Mouse (Mus musculus) C2C12 (cell line): ENCODE results near the gene Arrdc2. TPM values are rescaled to one million over a fixed set of nuclear protein-coding genes. Genes with fewer than 3 reads are reported as not detected.

Experiments
- H3K27me3 ChIP-seq: one replicate; pipeline ENCODE4 v1.6.1; 2011; ENCODE audit not compliant: control insufficient read depth, insufficient read depth, insufficient read length
- H3K36me3 ChIP-seq: one replicate; pipeline ENCODE4 v1.6.1; 2011; ENCODE audit not compliant: control insufficient read depth, insufficient read depth
- H3K4me3 ChIP-seq: one replicate; pipeline ENCODE4 v1.5.1; 2011; ENCODE audit warnings: mild to moderate bottlenecking, control low read depth; ENCODE audit not compliant: poor library complexity, insufficient read depth, severe bottlenecking
- H3K79me2 ChIP-seq: one replicate; pipeline ENCODE4 v1.6.1; 2011; ENCODE audit not compliant: control insufficient read depth, insufficient read depth
- H3K79me3 ChIP-seq: one replicate; pipeline ENCODE4 v1.6.1; 2011; ENCODE audit warnings: low read depth, control low read depth
- H3ac ChIP-seq: one replicate; pipeline ENCODE3; 2011; ENCODE audit warnings: low read depth; ENCODE audit not compliant: control insufficient read depth, insufficient read length
- CEBPB ChIP-seq: IDR thresholded peaks from one replicate; pipeline ENCODE4 v1.6.1; 2011; ENCODE audit warnings: low read depth, mild to moderate bottlenecking, control low read depth, moderate library complexity
- CTCF ChIP-seq: IDR thresholded peaks from one replicate; pipeline ENCODE4 v1.5.1; 2011; ENCODE audit not compliant: control insufficient read depth, insufficient read depth, insufficient read length
- FOSL1 ChIP-seq: IDR thresholded peaks from one replicate; pipeline ENCODE4 v1.8.0; 2011; ENCODE audit warnings: mild to moderate bottlenecking, low read length; ENCODE audit not compliant: poor library complexity, insufficient read depth, severe bottlenecking
- MAX ChIP-seq: IDR thresholded peaks from one replicate; pipeline ENCODE4 v1.6.1; 2011; ENCODE audit warnings: mild to moderate bottlenecking, control low read depth
- MYOD1 ChIP-seq: IDR thresholded peaks from one replicate; pipeline ENCODE4 v1.6.1; 2011; ENCODE audit warnings: low read depth; ENCODE audit not compliant: control insufficient read depth, insufficient read length
- MYOG ChIP-seq: IDR thresholded peaks from one replicate; pipeline ENCODE4 v1.6.1; 2011; ENCODE audit not compliant: control insufficient read depth, insufficient read length; ENCODE audit errors: extremely low read depth
- USF1 ChIP-seq: IDR thresholded peaks from one replicate; pipeline ENCODE4 v1.6.1; 2011; ENCODE audit warnings: low read depth, mild to moderate bottlenecking, control low read depth, moderate library complexity
- polyA plus RNA-seq: library from polyadenylated mRNA; unstranded; fragments of >200 nt; fragmentation: generic; extraction: Trizol; gene quantifications from one replicate; pipeline ENCODE4 v1.2.1, GENCODE M21; 2012; ENCODE audit warnings: missing spikeins

Arrdc2 gene
- polyA plus RNA-seq, 1 experiment, result 4.4 TPM

DNA sequence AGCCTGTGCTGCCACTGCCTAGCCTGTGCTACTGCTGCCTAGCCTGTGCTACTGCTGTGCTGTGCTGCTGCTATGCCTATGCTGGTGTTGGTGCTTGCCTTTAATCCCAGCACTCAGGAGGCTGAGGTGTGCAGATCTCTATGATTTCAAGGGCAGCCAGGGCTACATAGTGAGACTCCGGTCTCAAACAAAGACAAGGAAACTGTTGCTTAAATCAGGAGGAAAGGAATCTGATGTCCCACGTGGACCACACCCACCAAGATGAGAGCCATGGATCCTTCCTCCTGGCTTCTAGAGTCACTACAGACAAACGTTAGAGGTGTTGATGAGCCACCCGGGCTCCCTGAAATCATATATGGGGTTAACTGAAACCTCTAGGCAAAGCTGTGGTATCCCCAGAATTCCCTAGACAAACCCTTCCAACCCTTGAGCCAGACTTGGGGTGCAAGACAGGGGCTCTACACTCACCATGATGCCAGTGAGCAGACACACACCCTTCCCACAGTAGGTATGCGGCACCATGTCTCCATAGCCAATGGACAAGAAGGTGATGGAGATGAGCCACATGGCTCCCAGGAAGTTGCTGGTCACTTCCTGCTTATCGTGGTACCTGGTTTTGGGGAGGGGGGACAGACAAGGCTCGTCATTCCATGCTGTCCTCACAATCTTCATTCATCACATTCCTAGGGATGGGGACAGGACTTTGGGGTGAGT is 10.8 kb upstream of the Arrdc2 start:
- Histone ChIP-seq H3K27me3 (no peaks in the 10 kb centered on the region), H3K4me3 (no peak overlapping the region), H3K36me3 (no peaks in the 10 kb centered on the region), H3ac (no peak overlapping the region), H3K79me3 (no peaks in the 10 kb centered on the region), H3K79me2 (no peaks in the 10 kb centered on the region)
- no peak for TF ChIP-seq CEBPB
- no peak for TF ChIP-seq MYOD1
- TF ChIP-seq USF1, result no peak
- TF ChIP-seq FOSL1, result no peak
- TF ChIP-seq MYOG, result no peak
- no peak for TF ChIP-seq CTCF
- no peak for TF ChIP-seq MAX

DNA sequence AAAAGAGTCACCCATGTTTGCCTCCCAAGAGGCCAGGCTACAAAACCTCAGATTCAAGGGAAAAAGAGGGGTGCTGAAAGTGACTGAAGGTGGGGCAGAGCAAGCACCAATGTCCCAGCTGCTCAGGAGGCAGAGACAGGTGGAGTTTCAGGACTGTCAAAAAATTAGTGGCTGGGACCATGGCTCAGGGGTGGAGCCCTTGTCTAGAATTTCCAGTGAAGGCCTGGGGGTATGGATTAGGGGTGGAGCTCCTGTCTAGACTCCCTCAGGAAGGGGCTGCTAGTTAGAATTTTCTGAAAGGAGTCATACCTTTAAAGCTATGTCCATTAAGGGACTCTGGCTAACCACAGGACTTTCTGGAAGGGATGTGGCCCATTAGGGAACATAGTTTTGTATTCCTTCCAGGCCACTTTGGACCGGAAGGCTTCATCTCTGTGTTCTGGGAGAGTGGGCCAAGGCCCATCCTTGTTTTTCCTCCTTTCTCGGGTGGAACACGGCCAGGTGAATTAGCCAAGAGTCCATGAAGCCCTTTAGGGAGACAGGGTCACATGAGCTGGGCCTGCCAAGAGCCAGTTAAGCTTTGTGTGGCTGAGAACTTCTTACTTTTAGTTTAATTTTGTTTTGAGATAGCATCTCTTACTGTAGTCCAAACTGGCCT is 9.9 kb upstream of the Arrdc2 start:
- no peaks in the 10 kb centered on the region for H3K36me3 ChIP-seq
- no peak for TF ChIP-seq MAX
- no peak for TF ChIP-seq FOSL1
- no peak for TF ChIP-seq MYOG
- no peak for TF ChIP-seq MYOD1
- no peaks in the 10 kb centered on the region for H3K79me2 ChIP-seq
- no peaks in the 10 kb centered on the region for H3K79me3 ChIP-seq
- no peaks in the 10 kb centered on the region for H3K27me3 ChIP-seq
- no peak overlapping the region for H3ac ChIP-seq
- H3K4me3 ChIP-seq, result no peak overlapping the region

DNA sequence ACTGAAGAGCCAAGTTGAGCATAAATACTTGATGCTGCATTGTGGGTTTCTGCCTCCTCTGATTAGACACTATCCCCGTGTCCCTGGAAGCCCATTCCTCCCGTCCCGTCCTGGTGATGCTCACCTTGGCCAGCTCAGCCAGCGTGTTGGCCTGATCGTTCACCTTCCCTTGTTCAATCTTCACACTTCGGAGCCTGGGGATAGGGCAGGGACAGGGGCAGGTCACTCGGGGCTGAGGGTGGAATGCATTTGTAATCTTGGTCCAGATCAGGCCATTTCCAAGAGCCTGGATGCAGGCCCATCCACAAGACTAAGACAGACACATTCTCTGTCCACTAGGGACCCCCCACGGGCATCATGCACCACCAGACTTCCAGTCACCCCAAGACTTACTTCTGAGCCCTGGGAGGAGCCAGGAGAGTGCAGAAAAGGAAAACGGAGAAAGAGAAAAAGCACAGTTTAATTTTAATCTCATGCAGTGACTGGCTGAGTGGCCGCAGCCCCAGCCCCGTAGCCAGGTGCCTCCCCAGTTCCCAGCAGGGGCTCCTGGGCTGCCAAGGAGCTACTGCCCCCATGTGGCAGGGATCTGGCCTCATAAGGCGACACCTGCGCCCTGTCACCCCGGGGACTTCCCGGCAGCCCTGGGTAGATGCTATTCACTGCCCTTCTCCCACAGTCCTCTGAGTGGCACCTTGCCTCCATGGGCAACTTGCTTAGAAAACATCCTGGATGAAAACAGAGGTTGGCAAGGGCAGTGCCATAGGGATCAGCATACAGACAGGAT is 7.0 kb upstream of the Arrdc2 start:
- Histone ChIP-seq H3K27me3 (peaks cover 6% of the 10 kb centered on the region), H3K4me3 (no peak overlapping the region), H3ac (no peak overlapping the region), H3K36me3 (no peaks in the 10 kb centered on the region), H3K79me2 (no peaks in the 10 kb centered on the region), H3K79me3 (no peaks in the 10 kb centered on the region)
- TF ChIP-seq FOSL1 (no peak), CTCF (peak; percentile 8), MAX (no peak)

DNA sequence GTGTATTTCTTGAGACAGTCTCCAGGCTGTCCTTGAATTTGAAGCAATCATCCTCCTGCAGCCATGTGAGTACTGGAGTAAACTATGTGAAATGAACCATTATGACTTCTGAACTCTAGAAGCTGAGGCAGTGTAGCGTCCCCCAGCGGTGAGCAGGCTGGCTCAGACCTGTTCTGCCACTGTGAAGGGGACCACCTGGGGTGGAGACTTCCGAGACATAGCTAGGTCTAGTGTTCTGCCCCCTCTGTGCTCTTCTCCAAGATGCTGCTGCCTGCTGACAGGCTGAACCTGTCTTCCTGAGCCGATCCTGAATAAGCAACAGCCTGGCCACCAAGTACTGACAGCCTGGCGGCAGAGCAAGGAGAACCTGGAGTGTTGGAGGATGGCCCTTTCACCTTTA is 5.6 kb upstream of the Arrdc2 start:
- Histone ChIP-seq H3K27me3 (peaks cover 6% of the 10 kb centered on the region), H3K36me3 (no peaks in the 10 kb centered on the region), H3K79me3 (no peaks in the 10 kb centered on the region), H3ac (no peak overlapping the region), H3K79me2 (no peaks in the 10 kb centered on the region), H3K4me3 (no peak overlapping the region)
- TF ChIP-seq CTCF (no peak), CEBPB (no peak), MYOG (no peak), MAX (no peak)

DNA sequence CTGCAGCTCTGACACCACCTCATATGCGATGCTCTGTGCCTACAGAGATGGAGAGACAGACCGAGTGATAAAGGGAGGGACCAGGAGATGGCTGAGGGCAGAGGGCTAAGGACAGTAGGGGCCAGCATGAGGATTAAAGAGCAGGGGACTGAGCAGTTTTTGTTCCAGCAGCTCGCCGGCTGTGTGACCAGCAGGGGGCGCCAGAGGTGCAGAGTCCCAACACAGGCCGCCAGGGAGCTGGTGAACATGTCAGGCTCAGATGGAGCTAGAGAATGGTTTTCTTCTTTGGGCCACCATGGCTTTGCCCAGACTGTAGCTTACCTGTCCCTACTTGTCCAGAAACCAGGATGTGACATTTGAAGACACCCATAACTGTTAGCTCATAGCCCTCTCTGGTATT is 5.0 kb upstream of the Arrdc2 start:
- no peak overlapping the region for H3K4me3 ChIP-seq
- no peaks in the 10 kb centered on the region for H3K36me3 ChIP-seq
- no peaks in the 10 kb centered on the region for H3K79me2 ChIP-seq
- peaks cover 6% of the 10 kb centered on the region for H3K27me3 ChIP-seq
- peak overlapping the region; percentile 39 for H3ac ChIP-seq
- TF ChIP-seq CEBPB, result no peak
- TF ChIP-seq CTCF, result peak; percentile 85
- no peak for TF ChIP-seq MAX
- no peak for TF ChIP-seq MYOG
- TF ChIP-seq FOSL1, result no peak
- no peak for TF ChIP-seq USF1
- no peak for TF ChIP-seq MYOD1
- no peaks in the 10 kb centered on the region for H3K79me3 ChIP-seq

DNA sequence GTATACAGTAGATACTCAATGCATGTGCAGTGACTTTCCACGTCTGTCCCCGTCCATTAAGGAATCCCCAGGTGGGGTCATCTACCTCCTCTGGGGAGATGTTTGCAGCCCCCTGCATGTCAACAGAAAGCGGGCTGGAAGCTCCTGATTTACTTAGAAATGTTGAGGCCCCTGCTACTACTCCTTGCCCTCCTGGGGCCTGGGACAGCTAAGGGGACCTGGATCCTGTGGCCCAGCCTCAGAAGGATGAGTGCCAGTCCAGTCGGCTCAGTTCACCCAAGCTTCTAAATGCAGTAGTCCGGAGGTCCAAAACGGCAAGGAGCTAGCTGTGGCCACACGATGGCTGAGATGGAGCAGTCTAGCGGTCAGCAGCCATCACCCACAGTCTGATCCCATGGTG is 4.4 kb upstream of the Arrdc2 start:
- Histone ChIP-seq H3K27me3 (peaks cover 6% of the 10 kb centered on the region), H3ac (no peak overlapping the region), H3K4me3 (no peak overlapping the region), H3K79me2 (no peaks in the 10 kb centered on the region), H3K79me3 (no peaks in the 10 kb centered on the region), H3K36me3 (no peaks in the 10 kb centered on the region)
- no peak for TF ChIP-seq MAX
- TF ChIP-seq FOSL1, result no peak
- TF ChIP-seq MYOG, result no peak
- no peak for TF ChIP-seq USF1
- no peak for TF ChIP-seq MYOD1
- TF ChIP-seq CEBPB, result no peak
- TF ChIP-seq CTCF, result no peak
